Mouse (Mus musculus) neural tube, embryonic 10.5 days (tissue): ENCODE data around the gene Fam193b.

Experiments used
- DNase-seq: peaks from one replicate; pipeline ENCODE4 v3.0.0-alpha.2; 2017; ENCODE audit warnings: low spot score; ENCODE audit errors: extremely low spot score

Fam193b gene

GRCm38 (mm10) chr13:55500575-55500974 is 70.3 kb downstream of the Fam193b start:
- DNase-seq = no peak

- DNase-seq = no peak
Observed at GRCm38 (mm10) chr13:55498906-55499305, 72.0 kb downstream of the Fam193b start.

GRCm38 (mm10) chr13:55496661-55497060 is 74.3 kb downstream of the Fam193b start:
- no peak for DNase-seq

GRCm38 (mm10) chr13:55495702-55496101 is 75.2 kb downstream of the Fam193b start:
- no peak for DNase-seq

- no peak for DNase-seq
Observed at GRCm38 (mm10) chr13:55494883-55495621, 75.9 kb downstream of the Fam193b start.

- no peak for DNase-seq
Observed at GRCm38 (mm10) chr13:55494257-55494656, 76.7 kb downstream of the Fam193b start.
